Mouse (Mus musculus): ENCODE results near the gene Hnrnpu. TPM values are rescaled to one million over a fixed set of nuclear protein-coding genes. Genes with fewer than 3 reads are reported as not detected.

The Hnrnpu gene
- polyA plus RNA-seq, 1 experiment: 147 TPM

- no peak overlapping the region for H3K27ac ChIP-seq (ENCODE audit: control insufficient read depth, insufficient read depth, low read depth, low read length)
- no peaks in the 10 kb centered on the region for H3K36me3 ChIP-seq (ENCODE audit: control insufficient read depth, insufficient read depth, low read length)
- peaks cover 5% of the 10 kb centered on the region for H3K4me1 ChIP-seq (ENCODE audit: control insufficient read depth, insufficient read depth, low read length)
- no peak overlapping the region for H3K4me3 ChIP-seq (ENCODE audit: control insufficient read depth, low read depth, low read length)
- TF ChIP-seq CTCF (IDR thresholded peaks at IDR 0.05; ENCODE audit: control insufficient read depth, insufficient read depth, insufficient replicate concordance, low read depth, low read length): no peak
- no peak for TF ChIP-seq POLR2A (IDR thresholded peaks at IDR 0.05; ENCODE audit: control insufficient read depth, low read depth, low read length)
- no peaks in the 10 kb centered on the region for H3K27me3 ChIP-seq (ENCODE audit: control insufficient read depth, insufficient read depth, low read length)
Observed at GRCm38 (mm10) chr1:178372681-178373080, 35.1 kb upstream of the Hnrnpu start.

GRCm38 (mm10) chr1:178369272-178369651 is 31.7 kb upstream of the Hnrnpu start:
- no peak for TF ChIP-seq CTCF (IDR thresholded peaks at IDR 0.05; ENCODE audit: control insufficient read depth, insufficient read depth, insufficient replicate concordance, low read depth, low read length)
- TF ChIP-seq POLR2A (IDR thresholded peaks at IDR 0.05; ENCODE audit: control insufficient read depth, low read depth, low read length): no peak
- Histone ChIP-seq H3K36me3 (ENCODE audit: control insufficient read depth, insufficient read depth, low read length) (no peaks in the 10 kb centered on the region), H3K27me3 (ENCODE audit: control insufficient read depth, insufficient read depth, low read length) (no peaks in the 10 kb centered on the region), H3K4me3 (ENCODE audit: control insufficient read depth, low read depth, low read length) (peak overlapping the region; percentile 83), H3K4me1 (ENCODE audit: control insufficient read depth, insufficient read depth, low read length) (peaks cover 5% of the 10 kb centered on the region), H3K27ac (ENCODE audit: control insufficient read depth, insufficient read depth, low read depth, low read length) (peak overlapping the region; percentile 79)

GRCm38 (mm10) chr1:178368548-178369271 is 31.1 kb upstream of the Hnrnpu start:
- Histone ChIP-seq H3K36me3 (ENCODE audit: control insufficient read depth, insufficient read depth, low read length) (no peaks in the 10 kb centered on the region), H3K27ac (ENCODE audit: control insufficient read depth, insufficient read depth, low read depth, low read length) (peak overlapping the region; percentile 84), H3K4me3 (ENCODE audit: control insufficient read depth, low read depth, low read length) (peak overlapping the region; percentile 83), H3K4me1 (ENCODE audit: control insufficient read depth, insufficient read depth, low read length) (peaks cover 5% of the 10 kb centered on the region), H3K27me3 (ENCODE audit: control insufficient read depth, insufficient read depth, low read length) (no peaks in the 10 kb centered on the region)
- TF ChIP-seq CTCF (IDR thresholded peaks at IDR 0.05; ENCODE audit: control insufficient read depth, insufficient read depth, insufficient replicate concordance, low read depth, low read length) (no peak), POLR2A (IDR thresholded peaks at IDR 0.05; ENCODE audit: control insufficient read depth, low read depth, low read length) (peak; percentile 70)

DNA sequence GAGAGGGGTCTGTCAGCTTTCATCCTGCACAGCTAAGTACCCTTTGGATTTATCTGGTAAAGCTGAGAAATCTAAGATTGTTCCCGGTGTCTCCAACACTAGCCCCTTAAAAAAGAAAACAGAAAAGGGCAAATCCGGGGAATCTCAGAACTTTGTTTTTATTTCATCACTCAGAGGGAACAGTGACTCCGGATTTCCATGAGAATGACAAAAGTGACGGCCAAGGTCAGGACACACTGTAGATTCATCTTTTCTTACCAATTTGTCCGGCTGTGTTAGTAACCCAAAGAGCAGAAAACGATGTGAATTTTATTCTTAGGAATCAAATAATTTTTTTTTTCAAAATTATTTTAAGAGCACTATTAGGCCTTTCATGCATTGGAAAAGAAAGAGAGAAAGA is 30.5 kb upstream of the Hnrnpu start:
- TF ChIP-seq CTCF (IDR thresholded peaks at IDR 0.05; ENCODE audit: control insufficient read depth, insufficient read depth, insufficient replicate concordance, low read depth, low read length): no peak
- TF ChIP-seq POLR2A (IDR thresholded peaks at IDR 0.05; ENCODE audit: control insufficient read depth, low read depth, low read length): no peak
- peak overlapping the region; percentile 57 for H3K27ac ChIP-seq (ENCODE audit: control insufficient read depth, insufficient read depth, low read depth, low read length)
- H3K27me3 ChIP-seq (ENCODE audit: control insufficient read depth, insufficient read depth, low read length): no peaks in the 10 kb centered on the region
- H3K4me1 ChIP-seq (ENCODE audit: control insufficient read depth, insufficient read depth, low read length): peaks cover 5% of the 10 kb centered on the region
- H3K36me3 ChIP-seq (ENCODE audit: control insufficient read depth, insufficient read depth, low read length): no peaks in the 10 kb centered on the region
- H3K4me3 ChIP-seq (ENCODE audit: control insufficient read depth, low read depth, low read length): no peak overlapping the region

- no peaks in the 10 kb centered on the region for H3K36me3 ChIP-seq (ENCODE audit: control insufficient read depth, insufficient read depth, low read length)
- no peaks in the 10 kb centered on the region for H3K27me3 ChIP-seq (ENCODE audit: control insufficient read depth, insufficient read depth, low read length)
- peaks cover 5% of the 10 kb centered on the region for H3K4me1 ChIP-seq (ENCODE audit: control insufficient read depth, insufficient read depth, low read length)
- peak overlapping the region; percentile 29 for H3K27ac ChIP-seq (ENCODE audit: control insufficient read depth, insufficient read depth, low read depth, low read length)
- no peak overlapping the region for H3K4me3 ChIP-seq (ENCODE audit: control insufficient read depth, low read depth, low read length)
- TF ChIP-seq POLR2A (IDR thresholded peaks at IDR 0.05; ENCODE audit: control insufficient read depth, low read depth, low read length) (no peak), CTCF (IDR thresholded peaks at IDR 0.05; ENCODE audit: control insufficient read depth, insufficient read depth, insufficient replicate concordance, low read depth, low read length) (no peak)
Observed at GRCm38 (mm10) chr1:178365171-178365570, 27.6 kb upstream of the Hnrnpu start.

DNA sequence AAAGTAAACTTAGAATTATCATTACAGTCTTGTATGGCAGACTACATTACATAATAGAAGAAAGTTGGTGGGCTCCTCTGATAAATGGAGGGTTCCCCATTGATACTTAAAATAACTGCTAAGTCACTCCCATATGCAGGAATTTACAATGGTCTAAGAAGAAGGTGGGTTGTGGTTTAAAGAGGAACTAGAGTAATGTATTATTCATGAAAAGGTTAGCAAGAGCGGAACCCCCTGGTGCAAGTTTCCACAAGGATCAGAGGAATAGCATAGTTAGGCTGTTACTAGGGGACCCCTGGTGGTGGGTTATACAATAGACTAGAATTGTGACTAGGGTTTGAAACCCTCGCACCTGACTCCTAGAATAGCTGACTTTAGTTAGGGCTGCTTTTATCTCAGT is 23.1 kb upstream of the Hnrnpu start:
- Histone ChIP-seq H3K27me3 (ENCODE audit: control insufficient read depth, insufficient read depth, low read length) (no peaks in the 10 kb centered on the region), H3K27ac (ENCODE audit: control insufficient read depth, insufficient read depth, low read depth, low read length) (no peak overlapping the region), H3K4me3 (ENCODE audit: control insufficient read depth, low read depth, low read length) (no peak overlapping the region), H3K36me3 (ENCODE audit: control insufficient read depth, insufficient read depth, low read length) (no peaks in the 10 kb centered on the region), H3K4me1 (ENCODE audit: control insufficient read depth, insufficient read depth, low read length) (no peaks in the 10 kb centered on the region; the same call in 1 of the 2 replicates)
- TF ChIP-seq CTCF (IDR thresholded peaks at IDR 0.05; ENCODE audit: control insufficient read depth, insufficient read depth, insufficient replicate concordance, low read depth, low read length): no peak
- TF ChIP-seq POLR2A (IDR thresholded peaks at IDR 0.05; ENCODE audit: control insufficient read depth, low read depth, low read length): no peak

DNA sequence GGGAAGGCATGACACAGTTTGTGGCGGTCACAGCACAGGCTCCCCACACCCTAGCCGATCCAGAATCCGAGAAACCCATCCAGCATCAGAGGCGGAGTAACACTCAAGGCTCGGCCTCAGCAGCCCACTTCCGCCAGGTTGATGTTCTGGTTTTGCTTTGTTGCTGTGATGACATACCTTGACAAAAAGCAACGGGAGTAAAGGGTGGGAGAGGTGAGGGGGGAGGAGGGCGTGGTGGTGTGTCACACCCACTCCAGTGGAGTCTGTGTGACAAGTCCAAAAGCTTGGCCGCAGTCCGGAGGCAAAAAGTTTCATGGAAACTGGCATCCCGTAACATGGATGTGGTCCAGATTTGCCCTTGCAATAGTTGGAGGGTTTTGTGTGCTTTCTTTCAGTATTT is 22.7 kb upstream of the Hnrnpu start:
- Histone ChIP-seq H3K4me1 (ENCODE audit: control insufficient read depth, insufficient read depth, low read length) (no peaks in the 10 kb centered on the region; the same call in 1 of the 2 replicates), H3K4me3 (ENCODE audit: control insufficient read depth, low read depth, low read length) (no peak overlapping the region; the same call in 1 of the 2 replicates), H3K27me3 (ENCODE audit: control insufficient read depth, insufficient read depth, low read length) (no peaks in the 10 kb centered on the region), H3K27ac (ENCODE audit: control insufficient read depth, insufficient read depth, low read depth, low read length) (no peak overlapping the region), H3K36me3 (ENCODE audit: control insufficient read depth, insufficient read depth, low read length) (no peaks in the 10 kb centered on the region)
- TF ChIP-seq CTCF (IDR thresholded peaks at IDR 0.05; ENCODE audit: control insufficient read depth, insufficient read depth, insufficient replicate concordance, low read depth, low read length): no peak

Measured in testis, adult 2 months (tissue).